Mouse (Mus musculus): ENCODE results near the gene Cdh23. TPM values are rescaled to one million over a fixed set of nuclear protein-coding genes. Genes with fewer than 3 reads are reported as not detected.

The Cdh23 gene
- polyA plus RNA-seq, 1 experiment = 9.0 TPM

DNA sequence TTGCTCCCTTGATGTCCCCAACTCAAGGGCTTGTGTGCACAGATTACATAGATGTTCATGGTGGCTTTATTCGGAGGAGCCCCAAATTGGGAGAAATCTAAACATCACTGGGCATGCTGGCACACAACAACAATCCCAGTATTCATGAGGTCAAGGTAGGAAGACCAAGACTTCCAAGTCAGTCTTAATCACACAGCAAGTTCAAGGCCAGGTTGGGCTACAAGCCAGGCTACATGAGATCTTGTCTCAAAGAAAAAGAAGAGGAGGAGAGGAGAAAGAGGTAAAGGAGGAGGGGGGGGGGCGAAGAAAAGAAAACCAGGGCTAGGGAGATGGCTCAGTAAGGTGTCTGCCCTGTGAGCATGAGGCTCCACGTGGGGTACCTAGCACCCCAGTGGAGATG is 70.8 kb downstream of the Cdh23 start:
- no peak for DNase-seq (ENCODE audit: low read depth)
- TF ChIP-seq POLR2A (IDR thresholded peaks at IDR 0.05; ENCODE audit: borderline replicate concordance, extremely low read depth, insufficient read depth, insufficient read length, poor library complexity, severe bottlenecking) (no peak), CTCF (IDR thresholded peaks at IDR 0.05; ENCODE audit: borderline replicate concordance, extremely low read depth, insufficient read depth, insufficient read length) (no peak)

DNA sequence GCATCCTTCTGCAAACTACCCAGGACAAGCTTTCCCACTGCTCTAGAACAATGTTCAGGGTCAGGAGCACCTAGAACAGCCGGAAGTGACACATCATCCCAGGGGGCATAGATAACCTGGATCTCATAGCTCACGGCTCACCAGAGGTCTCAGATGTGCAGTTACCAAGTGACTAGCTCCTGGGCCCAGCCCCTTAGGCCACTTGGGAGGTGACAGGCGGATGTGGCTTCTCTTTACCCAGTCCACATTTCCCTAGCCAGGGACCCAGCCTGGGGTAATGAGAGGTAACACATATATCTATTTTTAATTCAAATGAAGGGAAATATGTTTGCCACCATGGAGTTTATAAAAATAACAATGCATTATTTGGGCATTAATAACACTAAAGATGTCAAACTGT is 71.3 kb downstream of the Cdh23 start:
- no peak for DNase-seq (ENCODE audit: low read depth)
- TF ChIP-seq POLR2A (IDR thresholded peaks at IDR 0.05; ENCODE audit: borderline replicate concordance, extremely low read depth, insufficient read depth, insufficient read length, poor library complexity, severe bottlenecking) = no peak
- no peak for TF ChIP-seq CTCF (IDR thresholded peaks at IDR 0.05; ENCODE audit: borderline replicate concordance, extremely low read depth, insufficient read depth, insufficient read length)

GRCm38 (mm10) chr10:60624217-60624708 is 72.0 kb downstream of the Cdh23 start:
- TF ChIP-seq POLR2A (IDR thresholded peaks at IDR 0.05; ENCODE audit: borderline replicate concordance, extremely low read depth, insufficient read depth, insufficient read length, poor library complexity, severe bottlenecking) = no peak
- TF ChIP-seq CTCF (IDR thresholded peaks at IDR 0.05; ENCODE audit: borderline replicate concordance, extremely low read depth, insufficient read depth, insufficient read length) = no peak
- peak; percentile 87 for DNase-seq (ENCODE audit: low read depth)

DNA sequence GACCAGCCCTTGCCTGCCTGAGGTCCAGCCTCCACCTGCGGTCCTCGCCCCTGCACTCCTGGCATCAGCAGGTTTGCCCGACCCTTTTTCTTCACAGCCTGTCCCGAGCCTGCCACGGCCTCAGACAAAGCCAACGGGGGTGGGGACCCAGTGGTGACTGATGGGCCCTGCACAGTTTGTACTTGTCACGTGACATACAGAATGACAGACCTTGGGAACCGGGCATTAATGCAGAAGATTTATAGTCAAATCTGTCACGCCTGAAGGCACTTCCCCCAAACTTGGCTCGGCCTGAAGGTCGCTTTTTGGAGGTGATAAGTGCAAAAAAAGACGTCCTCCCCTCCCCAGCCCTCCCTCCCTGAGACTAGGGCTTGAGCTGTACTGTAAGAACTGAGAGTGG is 73.5 kb downstream of the Cdh23 start:
- DNase-seq (ENCODE audit: low read depth) = peak; percentile 25
- no peak for TF ChIP-seq POLR2A (IDR thresholded peaks at IDR 0.05; ENCODE audit: borderline replicate concordance, extremely low read depth, insufficient read depth, insufficient read length, poor library complexity, severe bottlenecking)
- TF ChIP-seq CTCF (IDR thresholded peaks at IDR 0.05; ENCODE audit: borderline replicate concordance, extremely low read depth, insufficient read depth, insufficient read length) = no peak

- TF ChIP-seq CTCF (IDR thresholded peaks at IDR 0.05; ENCODE audit: borderline replicate concordance, extremely low read depth, insufficient read depth, insufficient read length) = peak; percentile 16; the same call in 1 of the 2 replicates
- TF ChIP-seq POLR2A (IDR thresholded peaks at IDR 0.05; ENCODE audit: borderline replicate concordance, extremely low read depth, insufficient read depth, insufficient read length, poor library complexity, severe bottlenecking) = no peak
- no peak for DNase-seq (ENCODE audit: low read depth)
These were observed 74.7 kb downstream of the Cdh23 start for GRCm38 (mm10) chr10:60621470-60622170.

DNA sequence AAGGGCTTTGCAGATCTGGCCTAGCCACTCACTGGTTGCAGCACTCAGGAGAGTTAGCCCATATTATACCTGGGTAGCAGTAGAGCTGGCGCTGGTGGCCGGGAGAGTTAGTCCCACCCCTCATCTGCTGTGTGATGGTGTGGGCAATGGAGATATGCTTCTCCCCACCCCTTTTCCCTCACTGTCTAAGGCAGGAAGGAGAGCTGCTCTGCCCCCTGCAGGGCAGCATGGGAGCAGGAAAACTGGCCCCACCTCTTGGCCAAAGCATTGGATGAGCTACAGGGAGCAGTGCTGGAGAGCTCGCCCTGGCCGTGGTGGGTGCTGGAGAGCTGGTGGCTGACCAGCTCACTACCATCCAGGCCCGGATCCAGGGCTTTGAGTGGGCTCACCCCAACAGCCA is 80.4 kb downstream of the Cdh23 start:
- DNase-seq (ENCODE audit: low read depth) = no peak
- TF ChIP-seq CTCF (IDR thresholded peaks at IDR 0.05; ENCODE audit: borderline replicate concordance, extremely low read depth, insufficient read depth, insufficient read length) (peak; percentile 22; the same call in 1 of the 2 replicates), POLR2A (IDR thresholded peaks at IDR 0.05; ENCODE audit: borderline replicate concordance, extremely low read depth, insufficient read depth, insufficient read length, poor library complexity, severe bottlenecking) (no peak)

DNA sequence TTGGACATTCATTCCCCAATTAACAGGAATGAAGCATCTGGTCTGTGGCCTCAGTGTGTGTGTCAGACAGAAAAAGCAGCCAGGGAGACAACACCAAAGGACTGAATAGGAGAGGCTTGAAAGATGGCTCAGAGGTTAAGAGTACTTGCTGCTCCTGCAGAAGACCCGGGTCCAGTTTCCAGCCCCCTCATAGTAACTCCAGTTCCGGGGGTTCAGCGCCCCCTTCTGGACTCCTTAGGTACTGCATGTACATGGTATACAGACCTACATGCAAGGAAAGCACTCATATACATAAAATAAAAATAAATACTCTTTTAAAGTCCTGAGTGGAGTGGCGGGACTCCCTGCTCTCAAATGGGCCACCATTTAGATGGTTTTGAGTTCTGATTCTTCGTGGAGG is 83.4 kb downstream of the Cdh23 start:
- no peak for TF ChIP-seq POLR2A (IDR thresholded peaks at IDR 0.05; ENCODE audit: borderline replicate concordance, extremely low read depth, insufficient read depth, insufficient read length, poor library complexity, severe bottlenecking)
- peak; percentile 55 for TF ChIP-seq CTCF (IDR thresholded peaks at IDR 0.05; ENCODE audit: borderline replicate concordance, extremely low read depth, insufficient read depth, insufficient read length)
- no peak for DNase-seq (ENCODE audit: low read depth)

DNA sequence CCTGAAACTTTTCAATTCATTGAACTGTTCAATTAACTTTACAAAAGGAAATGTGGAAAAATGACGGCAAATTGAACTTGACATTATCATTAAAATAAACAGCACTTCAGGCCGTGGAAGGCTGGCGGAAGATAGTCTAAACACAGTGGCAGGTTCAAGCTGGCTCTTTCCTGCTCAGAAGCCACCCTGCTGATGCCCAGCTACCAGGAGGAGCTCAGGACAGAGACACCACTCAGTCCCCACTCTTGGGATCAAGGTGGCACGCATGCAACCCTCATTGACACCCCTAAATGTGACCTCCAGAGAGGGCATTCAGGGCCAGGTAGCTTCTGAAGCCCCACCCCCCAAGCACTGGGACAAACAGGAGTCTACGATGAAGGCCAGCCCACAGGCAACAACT is 89.1 kb downstream of the Cdh23 start:
- no peak for TF ChIP-seq POLR2A (IDR thresholded peaks at IDR 0.05; ENCODE audit: borderline replicate concordance, extremely low read depth, insufficient read depth, insufficient read length, poor library complexity, severe bottlenecking)
- no peak for TF ChIP-seq CTCF (IDR thresholded peaks at IDR 0.05; ENCODE audit: borderline replicate concordance, extremely low read depth, insufficient read depth, insufficient read length)

DNA sequence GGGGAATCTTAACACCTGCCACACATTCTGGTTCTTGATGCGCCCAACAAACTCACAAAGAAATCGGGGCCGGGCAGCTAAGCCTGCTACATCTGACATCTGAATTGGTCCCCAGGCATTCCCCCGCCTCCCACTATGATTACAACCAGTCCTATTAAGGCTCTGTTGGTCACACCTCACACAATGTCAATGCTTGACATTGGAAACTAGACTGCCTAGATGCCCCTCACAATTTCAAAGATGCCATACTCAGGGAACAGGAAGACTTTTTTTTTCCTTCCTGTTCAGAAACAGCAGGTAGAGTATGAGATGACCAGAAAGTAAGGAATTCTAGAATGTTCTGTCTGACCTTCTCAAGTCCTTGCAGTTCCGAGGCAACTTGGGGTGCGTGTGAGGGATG is 89.6 kb downstream of the Cdh23 start:
- DNase-seq (ENCODE audit: low read depth) = no peak
- TF ChIP-seq POLR2A (IDR thresholded peaks at IDR 0.05; ENCODE audit: borderline replicate concordance, extremely low read depth, insufficient read depth, insufficient read length, poor library complexity, severe bottlenecking) = no peak

More for the DNA sequence above, 89.1 kb downstream of the Cdh23 start:
- no peak for DNase-seq (ENCODE audit: low read depth)

GRCm38 (mm10) chr10:60602235-60602634 is 94.1 kb downstream of the Cdh23 start:
- no peak for TF ChIP-seq POLR2A (IDR thresholded peaks at IDR 0.05; ENCODE audit: borderline replicate concordance, extremely low read depth, insufficient read depth, insufficient read length, poor library complexity, severe bottlenecking)
- TF ChIP-seq CTCF (IDR thresholded peaks at IDR 0.05; ENCODE audit: borderline replicate concordance, extremely low read depth, insufficient read depth, insufficient read length) = no peak
- no peak for DNase-seq (ENCODE audit: low read depth)

- peak; percentile 64 for DNase-seq (ENCODE audit: low read depth)
- TF ChIP-seq CTCF (IDR thresholded peaks at IDR 0.05; ENCODE audit: borderline replicate concordance, extremely low read depth, insufficient read depth, insufficient read length) (no peak), POLR2A (IDR thresholded peaks at IDR 0.05; ENCODE audit: borderline replicate concordance, extremely low read depth, insufficient read depth, insufficient read length, poor library complexity, severe bottlenecking) (no peak)
These were observed 101.1 kb downstream of the Cdh23 start for GRCm38 (mm10) chr10:60595166-60595565.

All from brain, embryonic 14.5 days (tissue).